Mouse (Mus musculus) testis, adult 2 months (tissue): Measurements from ENCODE around the gene Kcnab1.

Source experiments
- CTCF ChIP-seq: fragments of 200-500 bp; IDR thresholded peaks from 2 replicates; pipeline ENCODE4 v1.5.1; 2012; ENCODE audit warnings: low read depth, mild to moderate bottlenecking, inconsistent platforms, low read length, moderate library complexity; ENCODE audit not compliant: control insufficient read depth, insufficient read depth, insufficient replicate concordance
- POLR2A ChIP-seq: fragments of 200-500 bp; IDR thresholded peaks from 2 replicates; pipeline ENCODE4 v1.6.1; 2012; ENCODE audit warnings: low read depth, mild to moderate bottlenecking, inconsistent platforms, low read length, moderate library complexity; ENCODE audit not compliant: control insufficient read depth

DNA sequence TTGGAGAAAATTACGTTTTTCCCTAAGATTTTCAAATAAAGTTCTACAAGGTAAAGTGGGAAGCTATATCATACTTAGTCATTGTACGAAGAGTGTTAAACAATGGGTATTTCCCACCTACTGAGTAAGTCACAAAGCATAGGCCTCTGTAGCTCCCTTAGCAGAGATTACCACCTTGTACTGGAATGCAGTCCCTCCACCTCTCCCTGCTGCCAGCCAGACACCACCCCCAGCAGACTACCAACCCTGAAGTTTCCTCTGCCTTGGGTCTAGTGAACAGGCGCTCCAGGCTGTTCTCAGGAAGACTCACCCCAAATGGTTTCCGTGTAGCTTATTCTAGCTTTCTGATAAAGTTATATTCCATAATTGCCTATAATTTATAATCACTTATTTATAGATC, 211.8 kb downstream of the Kcnab1 start:
- TF ChIP-seq POLR2A (no peak), CTCF (no peak)
